Mouse (Mus musculus) lung, postnatal 14 days (tissue): Measurements from ENCODE around the gene Matn3.

ENCODE experiments used
- DNase-seq: peaks from one replicate; pipeline ENCODE4 v3.0.0; 2021

Gene Matn3

GRCm38 (mm10) chr12:8947714-8948464, at the start of gene Matn3:
TSS of gene Matn3 (plus strand) at chr12:8947929.
- DNase-seq = peak; percentile 83

DNA sequence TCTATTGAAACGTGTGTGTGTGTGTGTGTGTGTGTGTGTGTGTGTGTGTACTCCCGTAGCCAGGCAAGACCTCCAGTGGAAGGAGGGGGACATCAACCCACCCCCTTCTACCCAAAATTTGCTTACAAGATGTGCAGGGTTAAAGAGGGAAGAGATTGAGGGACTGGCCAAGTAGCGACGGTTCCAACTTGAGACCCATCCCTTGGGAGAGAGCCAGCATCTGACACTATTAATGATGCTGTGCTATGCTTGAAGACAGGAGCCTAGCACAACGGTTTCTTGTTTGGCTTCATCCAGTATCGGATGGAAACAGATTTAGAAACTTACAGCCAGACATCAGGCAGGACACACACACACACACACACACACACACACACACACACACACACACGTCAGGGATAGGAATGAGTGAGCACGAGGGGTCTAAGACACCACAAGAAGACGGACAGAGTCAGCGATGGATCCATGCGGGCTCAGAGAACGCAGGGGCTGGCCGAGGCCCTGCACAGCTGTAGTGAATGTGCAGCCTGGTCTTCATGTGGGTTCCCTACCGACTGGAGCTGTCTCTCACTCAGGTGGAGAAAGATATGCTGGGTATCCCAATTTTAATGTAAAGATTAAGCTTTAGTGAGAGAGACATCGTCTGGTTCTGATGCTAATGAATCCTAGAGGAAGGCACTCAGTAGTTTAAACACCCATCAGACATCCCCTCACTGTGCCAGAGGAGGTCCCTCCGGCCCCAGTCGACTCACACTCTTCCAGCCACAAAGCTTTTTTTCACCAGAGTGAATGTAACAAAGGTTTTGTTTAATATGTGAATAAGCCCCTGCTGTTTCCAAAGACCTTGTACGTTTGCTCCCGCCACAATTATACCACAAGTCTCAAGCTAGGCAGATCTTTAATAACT, 48.6 kb upstream of the Matn3 start:
- DNase-seq = no peak

DNA sequence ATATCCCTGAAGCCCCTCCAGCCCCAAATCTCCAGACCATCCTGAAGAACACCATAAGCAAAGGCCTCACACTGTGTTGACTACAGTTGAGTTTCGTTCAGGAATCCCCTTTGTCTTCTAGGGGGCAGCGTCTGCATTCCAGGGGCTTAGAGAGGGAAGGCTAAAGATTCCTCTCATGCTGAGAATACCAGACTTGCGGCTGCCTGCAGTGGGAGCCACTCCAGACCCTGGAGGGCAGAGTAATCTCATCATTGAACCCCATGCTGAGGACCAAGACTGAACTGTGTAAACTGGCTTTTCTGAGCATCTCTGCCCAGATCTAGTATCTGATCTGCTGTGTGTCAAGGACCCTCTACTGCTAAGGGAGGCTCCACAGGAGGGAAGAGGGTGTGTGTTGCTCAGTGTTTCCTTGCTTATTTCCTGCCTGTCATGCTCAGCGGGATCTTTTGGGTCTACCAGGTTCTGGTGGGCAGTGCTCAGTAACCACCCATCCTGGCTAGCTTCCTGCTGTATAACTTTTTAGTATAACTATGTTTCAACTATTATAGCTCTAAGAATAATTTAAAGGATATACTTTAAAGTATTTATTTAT, 47.5 kb upstream of the Matn3 start:
- no peak for DNase-seq

DNA sequence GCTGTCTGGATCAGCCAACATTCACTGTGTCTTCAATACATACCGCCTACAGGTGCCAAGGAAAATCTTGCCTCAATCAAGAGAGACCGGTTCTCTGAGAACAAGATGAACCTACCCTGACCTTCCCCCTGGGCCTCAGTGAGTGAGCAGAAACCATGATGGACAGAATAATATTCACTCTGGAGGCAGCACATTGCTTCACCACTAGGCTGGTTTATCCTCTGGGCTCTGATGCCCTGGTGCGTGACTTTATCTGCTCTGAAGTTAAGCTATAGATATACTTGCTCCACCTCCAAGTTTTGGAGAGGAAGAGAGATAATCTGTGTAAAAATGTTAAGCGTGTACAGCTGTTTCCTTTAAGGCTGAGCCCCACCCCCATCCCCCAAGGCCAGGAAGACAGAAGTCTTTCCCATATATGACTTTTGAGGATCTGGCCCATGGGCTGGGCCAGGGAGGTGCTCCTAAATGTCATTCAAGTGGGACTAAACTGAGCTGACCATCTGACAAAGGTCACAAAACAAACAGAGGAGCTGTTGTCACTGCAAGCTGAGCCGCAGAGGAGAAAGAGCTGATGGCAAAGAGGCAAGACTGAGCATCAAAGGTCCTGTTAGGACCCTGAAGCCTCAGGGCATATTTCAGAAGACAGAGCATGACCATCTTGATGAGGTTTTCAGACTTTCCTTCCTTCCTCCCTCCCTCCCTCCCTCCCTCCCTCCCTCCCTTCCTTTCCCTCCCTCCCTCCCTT, 46.6 kb upstream of the Matn3 start:
- DNase-seq = no peak

- DNase-seq = no peak
These were observed 45.8 kb upstream of the Matn3 start for GRCm38 (mm10) chr12:8901934-8902333.

- DNase-seq = no peak
These were observed 45.2 kb upstream of the Matn3 start for GRCm38 (mm10) chr12:8902479-8902878.

DNA sequence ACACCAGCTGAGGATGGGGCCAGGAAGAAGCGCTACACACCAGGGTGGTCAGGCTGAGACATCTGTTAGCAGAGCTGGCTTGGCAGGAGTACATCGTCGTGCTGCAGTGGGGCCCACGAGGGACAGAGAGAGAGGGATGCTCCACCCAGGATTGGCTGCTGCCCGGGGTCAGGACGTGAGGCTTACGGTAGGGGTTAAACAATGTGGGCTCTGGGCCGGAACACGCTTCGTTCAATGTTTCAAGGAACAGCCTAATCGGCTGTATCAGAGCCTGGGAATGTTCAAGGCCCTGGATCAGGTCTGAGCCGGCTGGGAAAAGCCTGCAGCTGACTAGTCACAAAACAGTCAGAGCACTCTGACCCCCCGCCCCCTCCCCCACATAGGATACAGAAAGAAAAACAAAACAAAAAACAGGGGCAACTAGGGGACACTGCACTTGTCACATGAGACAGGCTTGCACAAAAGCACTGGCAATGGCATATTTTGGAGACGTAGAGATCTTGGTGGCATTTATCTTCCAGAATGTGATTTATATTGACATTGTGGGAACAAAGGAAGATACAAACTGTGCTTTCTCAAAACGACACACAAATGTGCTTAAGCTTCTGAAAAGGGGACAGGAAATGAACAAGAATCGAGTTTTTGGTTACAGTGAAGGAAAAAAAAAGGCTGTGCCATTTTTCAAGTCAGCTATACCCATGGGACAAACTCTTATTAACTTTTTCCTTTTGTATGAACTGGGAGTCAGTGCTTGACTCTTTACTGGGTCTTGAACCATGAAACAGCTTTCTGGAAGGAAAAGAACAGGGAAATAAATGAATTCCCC, 34.7 kb upstream of the Matn3 start:
- no peak for DNase-seq

DNA sequence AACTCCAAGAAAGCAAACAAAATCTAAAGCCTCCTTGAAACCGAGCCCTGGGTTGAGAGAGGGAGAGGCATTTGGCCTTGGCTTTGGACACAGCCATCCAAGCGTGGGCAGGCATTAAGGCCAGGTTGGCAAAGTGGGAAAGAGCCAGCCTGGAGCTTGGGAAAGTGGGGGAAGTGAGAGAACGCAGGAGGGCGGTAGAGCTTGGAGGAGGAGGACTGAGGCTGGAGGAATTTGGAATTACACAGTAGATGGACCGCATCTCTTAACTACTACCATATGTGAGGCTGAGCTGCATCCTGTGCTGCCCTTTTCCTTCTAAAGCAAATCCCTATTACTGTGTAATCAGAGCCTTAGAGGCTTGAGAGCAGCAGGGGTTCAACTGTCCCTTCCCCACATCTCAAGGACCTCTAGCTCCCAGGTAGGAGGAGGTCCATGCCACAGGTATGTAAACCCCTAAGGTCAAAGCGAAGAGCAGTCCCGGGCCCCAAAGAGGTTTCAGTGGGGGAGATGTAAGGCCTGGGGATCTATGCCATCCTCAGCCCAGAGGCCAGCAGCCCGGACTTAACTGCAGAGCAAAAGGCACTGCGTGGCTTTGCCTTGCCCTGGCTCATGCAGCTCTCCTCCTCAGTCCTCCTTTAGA, 33.9 kb upstream of the Matn3 start:
- DNase-seq = no peak

DNA sequence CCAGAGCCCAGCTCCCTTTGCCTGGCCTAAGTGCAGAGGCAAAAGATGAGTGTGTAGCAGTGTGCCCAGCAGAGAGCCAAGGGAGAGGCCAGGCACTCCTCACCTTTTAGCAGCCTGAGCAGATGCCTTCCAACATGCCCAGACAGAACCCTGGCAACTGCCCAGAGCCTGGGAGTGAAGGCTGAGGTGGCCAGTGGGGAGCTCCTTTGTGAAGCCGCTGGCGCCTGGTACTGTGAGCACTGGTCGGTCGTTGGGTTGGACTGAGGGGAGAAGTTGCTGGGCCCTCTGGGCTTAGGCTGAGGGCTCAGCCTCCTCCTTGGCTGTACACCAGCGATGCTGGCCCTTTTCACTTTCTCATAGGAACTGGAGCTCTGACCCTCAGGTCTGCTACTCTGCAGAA, 31.4 kb upstream of the Matn3 start:
- peak; percentile 23 for DNase-seq

DNA sequence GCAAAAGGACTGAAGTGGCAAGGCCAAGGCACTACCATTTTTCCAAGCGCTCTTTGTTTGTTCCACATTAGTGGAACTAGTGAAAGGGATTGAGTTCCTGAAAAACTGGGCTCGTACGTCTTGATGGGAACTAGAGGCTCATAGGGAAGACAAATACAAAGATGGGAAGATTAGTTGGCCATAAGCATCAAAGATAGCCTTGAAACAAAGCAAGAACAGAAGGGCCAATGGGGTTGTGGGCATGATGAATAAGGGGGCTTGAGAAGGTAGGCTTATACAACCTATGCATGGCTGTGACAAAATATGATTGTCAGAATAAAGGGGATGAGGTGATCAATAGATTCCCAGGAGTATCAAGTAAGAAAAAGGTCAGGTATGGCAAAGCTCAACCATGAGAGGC, 28.5 kb upstream of the Matn3 start:
- DNase-seq = no peak

GRCm38 (mm10) chr12:8920996-8921393, 26.7 kb upstream of the Matn3 start:
- no peak for DNase-seq

DNA sequence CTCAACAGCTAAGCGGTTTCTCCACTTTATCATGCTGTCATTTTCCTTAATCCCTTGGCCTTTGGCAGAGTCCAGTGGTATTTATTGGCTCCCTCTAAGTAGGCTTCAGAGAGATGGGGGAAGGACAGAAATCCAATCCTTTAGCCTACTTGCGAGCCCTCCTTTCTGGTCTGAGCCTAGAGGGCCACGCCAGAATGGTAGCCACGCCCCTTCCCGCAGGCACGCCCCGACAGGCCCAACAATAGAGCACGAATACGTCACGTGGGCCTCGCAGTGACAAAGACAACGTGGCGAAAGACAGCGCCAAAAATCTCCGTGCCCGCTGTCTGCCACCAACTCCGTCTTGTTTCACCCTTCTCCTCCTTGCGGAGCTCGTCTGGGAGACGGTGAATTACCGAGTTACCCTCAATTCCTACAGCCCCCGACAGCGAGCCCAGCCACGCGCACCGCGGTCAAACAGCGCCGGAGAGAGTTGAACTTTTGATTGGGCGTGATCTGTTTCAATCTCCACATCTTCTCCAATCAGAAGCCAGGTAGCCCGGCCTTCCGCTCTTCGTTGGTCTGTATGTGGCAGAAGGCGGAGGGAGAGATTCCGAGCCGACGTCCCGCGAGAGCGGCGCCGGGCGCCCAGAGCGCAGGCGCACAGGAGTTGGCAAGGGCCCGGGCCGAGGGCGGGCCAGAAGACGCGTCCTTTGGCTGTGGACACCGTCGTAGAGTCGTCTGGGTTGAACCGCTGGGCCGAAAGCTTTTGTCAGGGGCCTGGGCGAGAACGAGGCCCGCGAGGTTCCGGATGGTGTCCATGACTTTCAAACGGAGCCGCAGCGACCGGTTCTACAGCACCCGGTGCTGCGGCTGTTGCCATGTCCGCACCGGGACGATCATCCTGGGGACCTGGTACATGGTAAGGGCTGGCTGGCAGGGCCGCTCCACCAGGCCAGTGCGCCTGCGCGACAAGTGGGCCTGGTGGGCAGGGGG, 26.0 kb upstream of the Matn3 start, which contains the start of gene Laptm4a:
Laptm4a (plus strand) TSS at position 271 of the 975 bp plus-strand sequence.
- peak; percentile 96 for DNase-seq

- DNase-seq = peak; percentile 14
These were observed 25.2 kb upstream of the Matn3 start for GRCm38 (mm10) chr12:8922369-8923124.

DNA sequence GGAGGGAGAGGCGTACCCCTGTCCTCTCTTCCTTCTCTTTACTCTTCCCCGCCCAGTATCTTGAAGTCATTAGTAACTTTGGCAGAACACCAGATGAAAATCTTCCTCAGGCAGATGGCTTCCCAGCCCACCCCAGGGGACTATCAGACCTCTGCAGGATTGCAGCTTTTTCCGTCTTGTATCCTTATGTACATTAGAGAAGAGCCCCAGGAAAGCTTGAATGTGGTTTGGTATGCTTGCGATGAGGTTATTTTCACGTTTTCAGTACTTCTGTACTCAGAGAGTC, 24.7 kb upstream of the Matn3 start:
- DNase-seq = no peak

DNA sequence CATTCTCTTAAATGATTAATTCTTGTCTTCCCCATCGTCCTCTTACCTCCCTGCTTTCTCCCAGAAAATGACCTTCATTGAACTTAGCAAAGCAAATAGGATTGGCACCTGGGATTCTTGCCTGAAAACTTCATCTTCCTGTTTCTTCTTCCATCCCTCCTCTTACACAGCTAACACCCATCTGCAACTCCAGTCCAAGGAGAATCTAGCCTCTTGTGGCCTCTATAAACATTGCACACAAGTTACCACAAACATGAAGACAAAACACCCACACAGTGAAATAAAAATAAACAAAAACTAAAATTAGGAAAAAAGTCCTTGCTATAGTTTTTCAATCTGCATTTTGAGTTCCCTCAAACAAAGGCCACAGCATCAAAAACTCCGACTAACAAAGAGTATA, 24.1 kb upstream of the Matn3 start:
- no peak for DNase-seq

GRCm38 (mm10) chr12:8927652-8928051, 20.1 kb upstream of the Matn3 start:
- DNase-seq = no peak

- no peak for DNase-seq
These were observed 19.0 kb upstream of the Matn3 start for GRCm38 (mm10) chr12:8928766-8929165.

DNA sequence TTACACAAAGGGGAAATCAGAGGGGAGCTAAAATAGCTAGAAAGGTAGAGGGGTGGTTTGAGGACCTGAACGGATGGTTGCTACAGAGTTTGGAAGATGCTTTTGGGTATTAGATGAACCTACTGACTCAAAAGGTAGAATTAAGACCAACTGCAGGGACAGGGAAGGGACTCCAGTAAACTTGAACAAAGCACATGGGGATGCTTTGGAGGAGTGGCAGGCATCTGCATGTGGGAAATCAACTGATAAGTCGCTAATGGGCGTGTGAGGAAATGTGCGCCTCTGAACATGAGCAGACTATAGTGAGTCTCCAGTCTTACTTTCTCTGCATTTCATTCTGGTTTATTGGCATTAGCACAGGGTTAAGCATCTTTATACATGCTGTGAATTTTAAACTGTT, 16.6 kb upstream of the Matn3 start:
- no peak for DNase-seq

DNA sequence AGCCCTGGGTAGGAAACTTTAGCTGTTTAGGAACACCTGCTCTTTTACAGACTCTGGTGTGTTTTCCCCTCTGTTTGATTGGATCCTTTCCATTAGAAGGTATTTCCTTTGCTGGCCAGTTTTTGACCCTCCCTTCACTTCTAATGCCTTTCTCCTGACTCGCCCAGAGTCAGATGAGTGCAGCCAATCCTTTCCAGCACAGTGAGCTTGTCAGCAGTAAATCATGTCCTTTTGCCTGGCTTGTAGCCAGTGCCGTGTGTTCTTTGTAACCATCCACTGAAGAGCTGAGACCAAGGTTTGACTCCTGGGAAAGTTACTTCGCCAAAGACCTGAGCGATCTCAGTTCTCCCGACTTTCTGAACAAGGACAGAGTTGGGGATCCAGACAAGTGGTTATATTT, 12.4 kb upstream of the Matn3 start:
- DNase-seq = no peak

GRCm38 (mm10) chr12:8936210-8936609, 11.5 kb upstream of the Matn3 start:
- peak; percentile 54 for DNase-seq
